Mouse (Mus musculus): ENCODE data around the gene Ttc36. TPM values are rescaled to one million over a fixed set of nuclear protein-coding genes. Genes with fewer than 3 reads are reported as not detected.

Gene Ttc36
- polyA plus RNA-seq, 1 experiment from 2014 or later: not detected

- H3K4me2 ChIP-seq (ENCODE audit: low read depth): no peak overlapping the region
- H3K9ac ChIP-seq (ENCODE audit: low read length): no peak overlapping the region
- peaks cover 53% of the 10 kb centered on the region for H3K36me3 ChIP-seq (ENCODE audit: control insufficient read depth, insufficient read depth, low read length)
- H3K9me3 ChIP-seq (ENCODE audit: control insufficient read depth, low read length): no peaks in the 10 kb centered on the region
- H3K4me1 ChIP-seq (ENCODE audit: control insufficient read depth, insufficient read depth, low read length): no peaks in the 10 kb centered on the region
- no peaks in the 10 kb centered on the region for H3K27me3 ChIP-seq (ENCODE audit: control insufficient read depth, insufficient read depth, low read length)
- 94% methylated on average over 15 of the region's 15 CpGs for WGBS
- no peak overlapping the region for H3K4me3 ChIP-seq (ENCODE audit: low read depth, low read length)
- no peak for ATAC-seq (ENCODE audit: insufficient read depth, low FRiP score, low TSS enrichment)
- no peak overlapping the region for H3K27ac ChIP-seq (ENCODE audit: low read depth, low read length)
- DNase-seq (ENCODE audit: low spot score): no peak
These were observed 17.3 kb upstream of the Ttc36 start for GRCm38 (mm10) chr9:44819920-44820827.

- no peaks in the 10 kb centered on the region for H3K4me1 ChIP-seq (ENCODE audit: control insufficient read depth, insufficient read depth, low read length)
- 89% methylated on average over 5 of the region's 5 CpGs for WGBS
These were observed 14.7 kb upstream of the Ttc36 start for GRCm38 (mm10) chr9:44817522-44817921.

GRCm38 (mm10) chr9:44814179-44814578 is 11.3 kb upstream of the Ttc36 start:
- ATAC-seq (ENCODE audit: insufficient read depth, low FRiP score, low TSS enrichment) (no peak), DNase-seq (ENCODE audit: low spot score) (no peak)
- H3K4me2 ChIP-seq (ENCODE audit: low read depth): no peak overlapping the region
- WGBS: 95% methylated on average over 8 of the region's 8 CpGs
- H3K4me3 ChIP-seq (ENCODE audit: low read depth, low read length): no peak overlapping the region
- H3K36me3 ChIP-seq (ENCODE audit: control insufficient read depth, insufficient read depth, low read length): peaks cover 46% of the 10 kb centered on the region
- H3K27ac ChIP-seq (ENCODE audit: low read depth, low read length): no peak overlapping the region
- H3K4me1 ChIP-seq (ENCODE audit: control insufficient read depth, insufficient read depth, low read length): no peaks in the 10 kb centered on the region
- H3K27me3 ChIP-seq (ENCODE audit: control insufficient read depth, insufficient read depth, low read length): no peaks in the 10 kb centered on the region
- no peaks in the 10 kb centered on the region for H3K9me3 ChIP-seq (ENCODE audit: control insufficient read depth, low read length)
- H3K9ac ChIP-seq (ENCODE audit: low read length): no peak overlapping the region

More at GRCm38 (mm10) chr9:44817522-44817921, 14.7 kb upstream of the Ttc36 start:
- H3K27ac ChIP-seq (ENCODE audit: low read depth, low read length): no peak overlapping the region
- no peak overlapping the region for H3K9ac ChIP-seq (ENCODE audit: low read length)
- H3K9me3 ChIP-seq (ENCODE audit: control insufficient read depth, low read length): no peaks in the 10 kb centered on the region
- ATAC-seq (ENCODE audit: insufficient read depth, low FRiP score, low TSS enrichment): no peak
- H3K36me3 ChIP-seq (ENCODE audit: control insufficient read depth, insufficient read depth, low read length): peaks cover 53% of the 10 kb centered on the region
- H3K4me3 ChIP-seq (ENCODE audit: low read depth, low read length): no peak overlapping the region
- no peaks in the 10 kb centered on the region for H3K27me3 ChIP-seq (ENCODE audit: control insufficient read depth, insufficient read depth, low read length)
- no peak for DNase-seq (ENCODE audit: low spot score)
- H3K4me2 ChIP-seq (ENCODE audit: low read depth): no peak overlapping the region

- no peak overlapping the region for H3K4me3 ChIP-seq (ENCODE audit: low read depth, low read length)
- no peak overlapping the region for H3K4me2 ChIP-seq (ENCODE audit: low read depth)
- no peaks in the 10 kb centered on the region for H3K27me3 ChIP-seq (ENCODE audit: control insufficient read depth, insufficient read depth, low read length)
- no peak overlapping the region for H3K9ac ChIP-seq (ENCODE audit: low read length)
- H3K36me3 ChIP-seq (ENCODE audit: control insufficient read depth, insufficient read depth, low read length): peaks cover 44% of the 10 kb centered on the region
- no peak for ATAC-seq (ENCODE audit: insufficient read depth, low FRiP score, low TSS enrichment)
- H3K9me3 ChIP-seq (ENCODE audit: control insufficient read depth, low read length): no peaks in the 10 kb centered on the region
- no peak overlapping the region for H3K27ac ChIP-seq (ENCODE audit: low read depth, low read length)
- no peak for DNase-seq (ENCODE audit: low spot score)
- no peaks in the 10 kb centered on the region for H3K4me1 ChIP-seq (ENCODE audit: control insufficient read depth, insufficient read depth, low read length)
- WGBS: 94% methylated on average over 10 of the region's 10 CpGs
These were observed 7.4 kb upstream of the Ttc36 start for GRCm38 (mm10) chr9:44810316-44810715.

- Histone ChIP-seq H3K4me2 (ENCODE audit: low read depth) (no peak overlapping the region), H3K4me3 (ENCODE audit: low read depth, low read length) (no peak overlapping the region), H3K9me3 (ENCODE audit: control insufficient read depth, low read length) (no peaks in the 10 kb centered on the region), H3K4me1 (ENCODE audit: control insufficient read depth, insufficient read depth, low read length) (no peaks in the 10 kb centered on the region), H3K27ac (ENCODE audit: low read depth, low read length) (no peak overlapping the region), H3K36me3 (ENCODE audit: control insufficient read depth, insufficient read depth, low read length) (peaks cover 35% of the 10 kb centered on the region), H3K9ac (ENCODE audit: low read length) (no peak overlapping the region), H3K27me3 (ENCODE audit: control insufficient read depth, insufficient read depth, low read length) (no peaks in the 10 kb centered on the region)
- WGBS: 95% methylated on average over 10 of the region's 10 CpGs
- DNase-seq (ENCODE audit: low spot score) (no peak), ATAC-seq (ENCODE audit: insufficient read depth, low FRiP score, low TSS enrichment) (no peak)
These were observed 4.9 kb upstream of the Ttc36 start for GRCm38 (mm10) chr9:44807778-44808177.

GRCm38 (mm10) chr9:44807141-44807540 is 4.3 kb upstream of the Ttc36 start:
- Histone ChIP-seq H3K27ac (ENCODE audit: low read depth, low read length) (no peak overlapping the region), H3K27me3 (ENCODE audit: control insufficient read depth, insufficient read depth, low read length) (no peaks in the 10 kb centered on the region), H3K9ac (ENCODE audit: low read length) (no peak overlapping the region), H3K4me3 (ENCODE audit: low read depth, low read length) (no peak overlapping the region), H3K4me1 (ENCODE audit: control insufficient read depth, insufficient read depth, low read length) (no peaks in the 10 kb centered on the region), H3K4me2 (ENCODE audit: low read depth) (no peak overlapping the region), H3K9me3 (ENCODE audit: control insufficient read depth, low read length) (no peaks in the 10 kb centered on the region), H3K36me3 (ENCODE audit: control insufficient read depth, insufficient read depth, low read length) (peaks cover 33% of the 10 kb centered on the region)
- WGBS: 75% methylated on average over 5 of the region's 5 CpGs
- no peak for ATAC-seq (ENCODE audit: insufficient read depth, low FRiP score, low TSS enrichment)
- no peak for DNase-seq (ENCODE audit: low spot score)

- no peak overlapping the region for H3K9ac ChIP-seq (ENCODE audit: low read length)
- ATAC-seq (ENCODE audit: insufficient read depth, low FRiP score, low TSS enrichment) (no peak), DNase-seq (ENCODE audit: low spot score) (no peak)
- no peaks in the 10 kb centered on the region for H3K9me3 ChIP-seq (ENCODE audit: control insufficient read depth, low read length)
- WGBS: 93% methylated on average over 5 of the region's 5 CpGs
- H3K4me1 ChIP-seq (ENCODE audit: control insufficient read depth, insufficient read depth, low read length): no peaks in the 10 kb centered on the region
- no peak overlapping the region for H3K4me3 ChIP-seq (ENCODE audit: low read depth, low read length)
- no peak overlapping the region for H3K27ac ChIP-seq (ENCODE audit: low read depth, low read length)
- H3K4me2 ChIP-seq (ENCODE audit: low read depth): no peak overlapping the region
- H3K36me3 ChIP-seq (ENCODE audit: control insufficient read depth, insufficient read depth, low read length): peaks cover 28% of the 10 kb centered on the region
- H3K27me3 ChIP-seq (ENCODE audit: control insufficient read depth, insufficient read depth, low read length): no peaks in the 10 kb centered on the region
These were observed 2.7 kb upstream of the Ttc36 start for GRCm38 (mm10) chr9:44805536-44805935.

GRCm38 (mm10) chr9:44804678-44805077 is 1.8 kb upstream of the Ttc36 start:
- H3K4me3 ChIP-seq (ENCODE audit: low read depth, low read length): no peak overlapping the region
- peaks cover 21% of the 10 kb centered on the region for H3K36me3 ChIP-seq (ENCODE audit: control insufficient read depth, insufficient read depth, low read length)
- no peak overlapping the region for H3K4me2 ChIP-seq (ENCODE audit: low read depth)
- no peaks in the 10 kb centered on the region for H3K9me3 ChIP-seq (ENCODE audit: control insufficient read depth, low read length)
- 0 out of 2 replicates have a peak, but pooled peaks cover 2% of the 10 kb centered on the region for H3K4me1 ChIP-seq (ENCODE audit: control insufficient read depth, insufficient read depth, low read length)
- no peaks in the 10 kb centered on the region for H3K27me3 ChIP-seq (ENCODE audit: control insufficient read depth, insufficient read depth, low read length)
- 89% methylated on average over 10 of the region's 10 CpGs for WGBS
- ATAC-seq (ENCODE audit: insufficient read depth, low FRiP score, low TSS enrichment): no peak
- H3K9ac ChIP-seq (ENCODE audit: low read length): no peak overlapping the region
- DNase-seq (ENCODE audit: low spot score): no peak
- no peak overlapping the region for H3K27ac ChIP-seq (ENCODE audit: low read depth, low read length)

GRCm38 (mm10) chr9:44801669-44802068 is 1.2 kb downstream of the Ttc36 start:
- WGBS: 80% methylated on average over 6 of the region's 6 CpGs

More at GRCm38 (mm10) chr9:44801669-44802068, 1.2 kb downstream of the Ttc36 start:
- Histone ChIP-seq H3K27me3 (ENCODE audit: control insufficient read depth, insufficient read depth, low read length) (peaks cover 7% of the 10 kb centered on the region), H3K36me3 (ENCODE audit: control insufficient read depth, insufficient read depth, low read length) (no peaks in the 10 kb centered on the region), H3K4me1 (ENCODE audit: control insufficient read depth, insufficient read depth, low read length) (peaks cover 7% of the 10 kb centered on the region; the same call in 1 of the 2 replicates), H3K4me2 (ENCODE audit: low read depth) (no peak overlapping the region), H3K9me3 (ENCODE audit: control insufficient read depth, low read length) (no peaks in the 10 kb centered on the region), H3K4me3 (ENCODE audit: low read depth, low read length) (no peak overlapping the region), H3K27ac (ENCODE audit: low read depth, low read length) (no peak overlapping the region), H3K9ac (ENCODE audit: low read length) (no peak overlapping the region)
- DNase-seq (ENCODE audit: low spot score) (no peak), ATAC-seq (ENCODE audit: insufficient read depth, low FRiP score, low TSS enrichment) (no peak)
